Mouse (Mus musculus) E14TG2a.4 (cell line): ENCODE measurements around the gene Gm10377.
"Not testable (repeated sequence)": the region's sequence is repeated elsewhere in the genome, so short reads cannot be mapped to it uniquely, and the experiment has no call there.

Experiments used
- H3K27me3 ChIP-seq: 2 replicates; pipeline ENCODE4 v1.6.1; 2014; ENCODE audit warnings: low read length, control low read depth; ENCODE audit not compliant: insufficient read depth
- H3K36me3 ChIP-seq: 2 replicates; pipeline ENCODE4 v1.6.1; 2014; ENCODE audit warnings: low read length, control low read depth; ENCODE audit not compliant: insufficient read depth
- H3K4me1 ChIP-seq: replicated peaks from 2 replicates; pipeline ENCODE4 v1.6.1; 2014; ENCODE audit warnings: low read depth, low read length, control low read depth
- H3K4me3 ChIP-seq: replicated peaks from 2 replicates; pipeline ENCODE4 v1.5.1; 2014; ENCODE audit warnings: mild to moderate bottlenecking, low read length
- H3K9me3 ChIP-seq: 2 replicates; pipeline ENCODE4 v1.6.1; 2014; ENCODE audit warnings: low read length, control low read depth

Gene Gm10377

GRCm38 (mm10) chr14:42797887-42798286, at the start of gene Gm10377:
Gene Gm10377 (minus strand): TSS chr14:42797987.
- H3K4me1 ChIP-seq: not testable (repeated sequence)

GRCm38 (mm10) chr14:42768721-42769120, 29.1 kb downstream of the Gm10377 start, which contains the start of gene Gm3015:
Gene Gm3015 (minus strand): TSS chr14:42768821.
- not testable (repeated sequence) for H3K4me1 ChIP-seq, H3K27me3 ChIP-seq, H3K36me3 ChIP-seq, H3K9me3 ChIP-seq, H3K4me3 ChIP-seq

More at GRCm38 (mm10) chr14:42797887-42798286, at the start of gene Gm10377:
- not testable (repeated sequence) for H3K4me3 ChIP-seq, H3K9me3 ChIP-seq, H3K27me3 ChIP-seq, H3K36me3 ChIP-seq
